Mouse (Mus musculus) c-Kit-positive CD71-negative TER-119-negative erythroid progenitor cells, embryonic 14.5 days (primary cell): ENCODE results near the gene Nop16.
"Not testable (repeated sequence)": the region's sequence is repeated elsewhere in the genome, so short reads cannot be mapped to it uniquely, and the experiment has no call there.

ENCODE experiments used
- DNase-seq: peaks from one replicate; pipeline ENCODE4 v3.0.0-alpha.2; 2013; ENCODE audit warnings: low read depth

The Nop16 gene

GRCm38 (mm10) chr13:54589996-54590951 is at the start of gene Nop16, which contains the start of gene Higd2a:
Gene Nop16 (minus strand): TSS chr13:54590090.
Gene Higd2a (plus strand): TSS chr13:54590207.
- peak; percentile 99 for DNase-seq

DNA sequence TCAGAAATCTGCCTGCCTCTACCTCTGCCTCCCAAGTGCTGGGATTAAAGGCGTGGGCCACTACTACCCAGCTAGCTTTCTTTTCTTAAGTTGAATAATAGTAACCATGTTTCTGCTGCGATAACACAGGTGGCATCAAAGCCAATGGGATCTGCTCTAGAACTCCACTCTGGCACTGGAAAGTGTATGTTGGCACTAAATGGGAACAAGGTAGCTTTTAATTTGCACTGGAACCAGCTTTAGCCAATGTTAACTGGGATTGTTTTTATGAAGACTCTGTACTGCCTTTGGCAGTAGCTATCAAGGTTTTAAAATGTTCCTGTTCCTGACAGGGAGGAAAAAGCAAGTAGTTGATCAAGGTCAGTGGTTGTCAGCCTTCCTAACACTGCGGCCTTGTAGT is 45.1 kb upstream of the Nop16 start:
- no peak for DNase-seq

- no peak for DNase-seq
Observed at GRCm38 (mm10) chr13:54632731-54633277, 42.9 kb upstream of the Nop16 start.

DNA sequence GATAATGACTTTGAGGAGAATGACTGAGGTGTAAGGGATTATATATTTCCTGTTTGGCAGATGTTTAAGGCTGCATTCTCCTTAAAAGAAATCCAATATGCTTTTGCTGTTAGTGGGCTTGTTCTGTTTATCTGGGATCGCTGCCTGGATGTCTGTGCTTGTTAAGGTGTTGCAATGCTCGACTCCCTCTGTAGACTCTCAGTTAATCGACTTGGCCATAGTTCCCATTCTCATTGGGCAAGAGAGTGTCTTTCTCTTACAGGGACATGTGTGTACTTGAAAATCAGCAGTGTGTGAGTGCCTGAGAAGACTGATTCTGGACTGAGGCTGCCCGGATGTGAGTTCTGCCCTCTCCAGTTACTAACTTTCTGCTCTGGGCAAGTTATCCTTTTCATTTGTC is 39.2 kb upstream of the Nop16 start:
- no peak for DNase-seq

DNA sequence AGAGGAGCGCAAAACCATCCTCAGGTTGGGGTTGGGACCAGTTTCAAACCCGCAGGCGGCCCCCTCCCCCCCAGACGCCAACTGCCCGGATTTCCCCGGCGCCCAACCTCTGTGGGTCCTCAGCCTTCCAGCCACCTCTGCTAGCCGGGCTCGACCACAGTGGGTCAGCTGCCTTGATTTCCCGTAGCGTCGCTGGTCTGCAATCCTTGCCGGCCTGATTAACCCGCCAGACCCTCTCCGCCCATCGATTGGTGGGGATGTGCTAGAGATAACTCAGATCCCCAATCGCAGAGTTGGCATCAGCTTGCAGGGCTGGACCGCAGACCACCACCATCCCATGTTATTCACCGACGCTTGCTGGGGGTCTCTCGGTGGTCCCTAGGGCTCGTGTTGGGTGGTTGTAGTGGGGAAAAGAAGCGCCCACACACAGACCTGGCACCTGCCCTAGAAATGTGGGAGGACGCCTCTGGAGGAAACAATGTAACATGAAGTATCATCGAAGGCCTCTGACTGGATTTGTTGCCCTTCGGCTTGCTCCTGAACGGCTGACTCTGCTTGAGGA is 32.2 kb upstream of the Nop16 start:
- peak; percentile 10 for DNase-seq

- DNase-seq: peak; percentile 95
Observed at GRCm38 (mm10) chr13:54621155-54621932, 31.5 kb upstream of the Nop16 start, which contains the start of gene Faf2. Gene Faf2 (plus strand): TSS chr13:54621784.

DNA sequence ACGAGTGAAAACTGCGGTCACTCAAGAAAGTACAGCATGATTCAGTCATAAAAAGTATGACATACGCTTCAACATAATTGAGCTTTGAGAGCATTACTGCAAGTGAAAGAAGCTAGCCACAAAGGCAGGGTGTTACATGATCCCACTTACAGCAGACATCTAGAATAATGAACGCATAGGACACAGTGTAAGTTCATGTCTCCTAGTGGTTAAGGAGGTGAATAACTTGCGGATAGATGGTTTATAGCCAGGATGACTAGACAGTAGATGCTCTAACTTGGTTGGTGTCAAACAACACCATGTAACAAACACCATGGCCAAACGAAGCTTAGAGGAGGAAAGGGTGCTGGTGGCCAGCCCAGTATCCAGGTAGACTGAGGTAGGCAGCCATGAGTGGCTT is 27.1 kb upstream of the Nop16 start:
- DNase-seq: no peak

DNA sequence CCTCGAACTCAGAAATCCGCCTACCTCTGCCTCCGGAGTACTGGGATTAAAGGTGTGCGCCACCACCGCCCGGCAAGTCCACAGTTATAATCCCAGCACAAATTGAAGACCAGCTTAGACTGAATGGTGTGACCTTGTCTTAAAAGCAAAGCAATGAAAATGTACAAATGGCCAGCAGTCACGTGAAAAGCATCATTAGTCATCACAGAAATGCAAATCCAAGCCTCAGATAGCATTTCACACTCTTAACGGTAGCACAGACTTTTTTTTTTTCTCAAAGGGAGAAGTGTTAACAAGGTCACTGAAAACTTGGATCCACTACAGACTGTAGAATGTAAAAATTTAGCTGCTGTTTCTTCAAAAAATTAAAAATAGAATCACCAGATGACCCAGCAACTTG is 26.4 kb upstream of the Nop16 start:
- no peak for DNase-seq

DNA sequence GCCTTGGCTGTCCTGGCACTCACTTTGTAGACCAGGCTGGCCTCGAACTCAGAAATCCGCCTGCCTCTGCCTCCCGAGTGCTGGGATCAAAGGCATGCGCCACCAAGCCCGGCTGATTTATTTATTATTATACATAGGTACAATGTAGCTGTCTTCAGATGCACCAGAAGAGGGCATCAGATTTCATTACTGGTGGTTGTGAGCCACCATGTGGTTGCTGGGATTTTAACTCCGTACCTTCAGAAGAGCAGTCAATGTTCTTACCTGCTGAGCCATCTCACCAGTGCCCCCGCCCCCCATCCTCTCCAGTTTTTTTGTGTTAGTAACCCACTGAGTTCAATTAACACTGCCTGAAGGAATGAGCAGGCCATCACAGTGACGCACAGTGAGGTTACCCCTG is 23.3 kb upstream of the Nop16 start:
- DNase-seq: not testable (repeated sequence)

DNA sequence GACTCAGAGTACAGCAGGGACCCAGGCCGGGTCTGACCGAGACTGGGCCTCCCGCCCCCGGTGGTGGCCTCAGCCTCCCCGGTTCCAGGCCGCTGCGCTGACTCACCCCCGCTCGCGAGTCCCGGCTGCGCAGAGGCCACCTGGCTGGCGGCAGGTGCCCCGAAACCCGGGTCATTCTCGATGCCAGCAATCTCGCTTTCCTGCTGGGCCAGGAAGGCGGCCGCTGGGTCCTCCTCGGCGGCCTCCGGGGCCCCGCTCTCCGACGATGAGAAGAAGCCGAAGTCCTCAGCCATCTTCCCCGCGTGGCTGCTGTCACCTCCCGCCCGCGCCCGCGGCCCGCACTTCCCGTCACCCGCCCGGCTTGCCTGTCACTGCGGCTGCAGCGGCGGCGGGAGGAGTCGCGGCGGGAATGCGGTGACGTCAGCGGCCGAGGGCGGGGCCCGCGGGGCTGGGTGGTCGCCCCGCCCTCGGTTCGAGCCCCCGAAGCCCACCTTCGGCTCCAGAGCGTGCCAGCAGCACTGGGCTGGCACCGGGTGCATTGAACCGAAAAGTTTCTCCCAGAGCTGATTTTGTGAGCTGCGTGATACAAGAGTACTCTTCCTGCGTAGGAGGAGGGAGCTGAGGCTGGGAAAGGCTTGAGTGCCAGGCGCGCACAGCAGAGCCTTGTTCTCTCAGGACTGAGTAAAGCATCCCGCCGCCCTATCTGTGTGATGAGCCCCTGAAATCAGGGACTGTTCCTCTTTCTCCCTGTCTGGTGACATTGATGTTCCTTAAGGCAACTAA is 21.3 kb upstream of the Nop16 start, which contains the start of gene Cltb:
Cltb (minus strand) TSS at position 373 of the 783 bp plus-strand sequence.
- DNase-seq: peak; percentile 24

DNA sequence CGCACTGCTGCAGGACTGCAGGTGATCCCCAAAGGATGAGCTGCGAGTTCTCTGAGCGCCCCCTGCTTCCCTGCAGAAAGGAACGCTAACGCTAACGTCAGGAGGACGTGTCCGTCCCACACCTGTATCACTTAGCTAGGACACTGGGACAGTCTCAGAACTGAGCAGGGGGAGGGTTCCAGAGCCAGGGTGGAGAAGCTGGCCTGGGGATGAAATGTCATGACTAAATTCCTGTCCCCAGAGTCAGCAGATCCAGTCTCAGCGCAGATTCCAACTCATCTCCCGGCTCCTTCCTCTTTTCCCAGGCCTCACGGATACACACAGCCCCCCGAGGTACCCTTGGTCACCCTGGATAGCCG is 20.7 kb upstream of the Nop16 start:
- DNase-seq: no peak

DNA sequence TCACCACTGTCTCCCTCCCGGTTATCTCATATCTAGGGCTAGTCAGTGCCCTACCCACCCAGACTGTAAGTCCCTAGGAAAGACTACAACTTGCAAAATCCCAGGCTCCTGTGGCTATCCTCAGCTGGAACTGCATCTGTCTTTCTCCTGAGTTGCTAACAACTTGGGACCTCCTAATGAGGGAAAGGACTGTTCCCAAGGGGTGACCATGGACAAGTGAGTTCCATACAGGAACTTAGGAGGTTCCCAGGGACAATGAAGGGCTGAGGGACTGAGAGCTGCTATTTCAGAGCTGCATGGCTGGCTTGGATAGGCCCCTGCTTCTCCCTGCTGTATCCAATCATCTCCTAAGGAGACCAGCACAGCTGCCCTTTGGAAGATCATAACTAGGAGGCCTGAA is 19.4 kb upstream of the Nop16 start:
- DNase-seq: no peak

DNA sequence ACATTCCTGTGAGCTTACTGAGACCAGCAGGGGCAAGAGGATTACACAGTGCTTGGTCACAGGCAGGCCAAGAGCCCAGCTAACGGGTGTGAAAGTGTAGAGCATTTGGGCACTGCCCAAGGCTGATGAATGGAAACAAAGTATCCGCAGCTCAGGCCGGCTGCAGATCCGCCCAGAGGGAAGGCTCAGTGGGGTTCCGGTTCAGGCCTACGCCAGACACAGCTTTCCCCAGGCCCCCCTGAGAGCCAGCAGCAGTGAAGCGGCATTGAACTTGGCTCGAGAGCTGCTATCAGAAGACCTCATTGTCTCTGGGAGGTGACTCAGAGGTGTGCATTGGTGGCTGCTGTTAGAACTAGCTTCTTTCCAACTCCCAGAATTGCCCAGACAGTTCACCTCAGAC is 18.8 kb upstream of the Nop16 start:
- DNase-seq: no peak

- no peak for DNase-seq
Observed at GRCm38 (mm10) chr13:54608002-54608401, 18.1 kb upstream of the Nop16 start.

- no peak for DNase-seq
Observed at GRCm38 (mm10) chr13:54607204-54607603, 17.3 kb upstream of the Nop16 start.

GRCm38 (mm10) chr13:54605426-54605825 is 15.5 kb upstream of the Nop16 start:
- no peak for DNase-seq

GRCm38 (mm10) chr13:54604221-54604620 is 14.3 kb upstream of the Nop16 start:
- no peak for DNase-seq

GRCm38 (mm10) chr13:54603501-54603900 is 13.6 kb upstream of the Nop16 start:
- DNase-seq: no peak

DNA sequence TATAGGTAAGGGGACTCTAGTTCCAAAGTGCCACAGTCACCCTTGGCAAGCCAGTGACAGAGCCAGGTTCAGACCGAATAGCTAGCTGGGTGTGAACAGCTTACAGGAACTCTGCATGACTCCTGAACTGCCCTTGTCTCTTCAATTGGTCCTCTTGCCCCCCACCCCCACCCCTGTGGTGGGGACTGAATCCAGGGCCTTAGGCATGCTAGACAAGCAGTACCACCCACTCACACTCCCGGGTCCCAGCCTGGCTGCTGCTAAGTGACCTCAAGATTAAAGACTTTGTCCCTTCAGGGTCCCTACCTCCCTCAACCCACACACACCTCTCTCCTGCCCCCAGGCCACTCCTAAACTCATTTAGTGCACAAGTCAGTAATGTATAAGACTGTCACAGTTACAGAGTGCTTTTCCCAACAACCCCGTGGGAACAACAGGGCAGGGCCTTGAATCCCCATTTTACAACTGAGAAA is 12.8 kb upstream of the Nop16 start:
- DNase-seq: no peak

DNA sequence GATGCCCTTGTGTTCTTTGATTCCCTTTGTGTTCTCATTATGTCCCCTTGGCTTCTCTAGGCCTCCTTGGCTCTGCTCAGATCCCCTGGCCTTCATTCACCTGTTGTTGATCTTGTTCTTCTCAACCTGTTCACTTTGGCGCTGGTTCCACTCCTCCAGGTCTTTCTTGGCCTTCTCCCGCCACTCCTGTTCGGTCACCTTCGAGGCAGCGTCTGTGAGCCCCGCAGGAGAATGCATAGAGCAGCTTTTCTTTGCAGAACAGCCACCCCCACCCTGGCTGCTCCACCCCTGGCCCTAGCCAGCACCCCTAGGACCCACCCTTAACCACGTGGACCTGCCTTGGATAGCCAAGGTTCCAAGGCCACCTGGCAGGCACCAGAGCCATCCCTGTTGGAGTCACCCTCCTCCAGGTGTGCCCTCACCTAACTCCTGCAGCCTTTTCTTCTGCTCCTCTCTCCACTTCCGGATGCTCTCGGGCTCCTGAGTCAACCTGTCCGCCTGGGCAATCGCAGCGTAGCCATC is 8.8 kb upstream of the Nop16 start:
- no peak for DNase-seq

- no peak for DNase-seq
Observed at GRCm38 (mm10) chr13:54596870-54597269, 7.0 kb upstream of the Nop16 start.
